Mouse (Mus musculus) duodenum, adult 2 months (tissue): Measurements from ENCODE around the gene Rlbp1. TPM values are rescaled to one million over a fixed set of nuclear protein-coding genes. Genes with fewer than 3 reads are reported as not detected.

Experiments used
- polyA plus RNA-seq: library from polyadenylated mRNA; depleted of rRNA; stranded (reverse); fragments of >200 nt; gene quantifications from 2 replicates; pipeline ENCODE4 v1.2.3, GENCODE M21; 2012; ENCODE audit warnings: low replicate concordance; rRNA removed

The Rlbp1 gene
- 0.47 TPM in 1 of 2 replicates, not detected in the other for polyA plus RNA-seq

DNA sequence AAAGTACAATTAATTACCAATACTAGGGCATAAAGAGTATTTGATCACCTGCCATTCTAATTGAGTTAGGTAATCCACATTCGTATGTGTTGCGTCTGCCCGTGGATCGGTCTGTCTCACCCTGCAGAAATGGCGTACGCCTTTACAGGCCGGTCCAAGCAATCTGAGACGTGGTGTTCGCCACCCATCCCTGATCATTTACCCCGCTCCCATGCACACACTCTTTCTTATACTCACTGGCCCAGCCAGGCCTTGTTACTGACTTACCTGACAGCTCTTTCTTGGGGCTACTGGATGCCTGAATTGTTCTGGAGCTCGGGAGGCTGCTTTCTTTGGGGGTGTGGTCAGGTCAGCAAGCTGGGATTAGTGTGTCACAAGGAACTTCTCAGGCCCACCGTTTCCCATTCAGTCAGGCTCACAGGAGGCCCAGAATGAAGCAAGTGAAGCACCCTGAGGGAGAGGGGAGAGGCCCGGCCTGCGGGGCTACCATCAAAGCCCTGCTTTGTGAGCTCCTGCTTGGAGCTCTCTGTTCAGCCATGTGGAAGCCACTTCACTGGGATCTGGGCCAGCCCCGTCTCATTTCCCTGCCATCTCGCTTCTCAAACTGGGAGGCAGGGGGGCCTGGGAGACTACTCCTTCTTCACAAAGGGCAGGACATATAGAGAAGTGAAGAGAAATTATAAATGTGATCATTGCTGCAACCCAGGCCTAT lies at the start of gene Rlbp1:
Gene Rlbp1, minus strand, starts transcription at position 627 of the 712 bp plus-strand sequence.

DNA sequence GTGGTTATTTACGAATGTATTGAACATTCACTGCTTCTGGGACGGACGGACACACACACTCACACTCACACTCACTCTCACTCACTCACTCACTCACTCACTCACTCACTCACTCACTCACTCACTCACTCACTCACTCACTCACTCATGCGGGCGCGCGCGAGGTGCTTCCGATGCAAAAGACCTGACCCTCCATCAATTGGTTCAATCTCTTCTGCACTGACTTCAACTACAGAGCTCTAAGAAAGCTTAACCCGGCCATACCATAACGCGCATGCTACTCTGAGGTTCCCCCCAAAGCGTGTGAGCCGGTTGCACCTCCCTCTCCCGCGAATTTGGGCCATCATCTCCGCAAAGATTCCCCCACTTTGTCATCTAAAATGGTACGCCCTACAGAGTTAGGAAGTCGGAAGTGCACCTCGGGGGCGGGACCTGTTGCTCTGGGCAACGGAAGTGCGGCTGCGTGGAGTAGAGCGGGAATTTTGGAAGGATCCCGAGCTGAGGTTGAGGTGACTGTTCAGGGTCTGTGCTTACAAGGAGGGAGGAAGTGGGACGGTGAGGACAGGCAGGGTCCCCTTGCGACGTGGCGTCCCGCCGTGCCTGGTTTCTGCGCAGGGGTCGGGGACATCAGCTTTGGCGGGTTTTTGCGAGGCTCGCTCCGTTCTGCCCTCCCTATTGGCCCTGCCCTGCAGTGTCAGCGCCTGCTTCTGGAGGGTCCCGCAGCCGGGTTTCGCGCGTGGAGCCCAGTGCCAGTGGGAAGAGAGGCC lies 5.2 kb upstream of the Rlbp1 start, which contains the start of gene Fanci:
Gene Fanci, plus strand, starts transcription at position 47 of the 767 bp plus-strand sequence.

Other genes starting within 250 kb of the Rlbp1 start
- gene Mfge8, start 238.0 kb downstream of the Rlbp1 start, polyA plus RNA-seq, result 141 and 197 TPM in 2 replicates
- 35.7 and 77.3 TPM in 2 replicates for gene Abhd2, start 113.8 kb downstream of the Rlbp1 start, polyA plus RNA-seq
- 0.36 and 0.60 TPM in 2 replicates for gene Fanci, start 4.9 kb upstream of the Rlbp1 start, polyA plus RNA-seq
- gene Polg, start 79.3 kb upstream of the Rlbp1 start, polyA plus RNA-seq, result 18.9 and 19.9 TPM in 2 replicates
- gene Rhcg, start 230.6 kb upstream of the Rlbp1 start, polyA plus RNA-seq, result 0.06 TPM in 1 of 2 replicates, not detected in the other